Mouse (Mus musculus) CH12.LX (cell line): ENCODE measurements around the gene Faxc. TPM values are rescaled to one million over a fixed set of nuclear protein-coding genes. Genes with fewer than 3 reads are reported as not detected.

Experiments used
- DNase-seq: peaks from one replicate; pipeline ENCODE4 v3.0.0-alpha.2; 2013; ENCODE audit errors: extremely low read depth
- H3K27ac ChIP-seq: 2 replicates; pipeline ENCODE4 v1.5.1; 2012; ENCODE audit warnings: low read depth, mild to moderate bottlenecking, control low read depth, moderate library complexity; ENCODE audit not compliant: insufficient read depth
- H3K27me3 ChIP-seq: replicated peaks from 2 replicates; pipeline ENCODE3; 2012; ENCODE audit warnings: inconsistent platforms
- H3K36me3 ChIP-seq, 2 experiments: replicated peaks in 1 of 2; 2 replicates each; pipeline versions ENCODE3 to v1.6.1; 2012; ENCODE audit warnings: inconsistent platforms in 1 of 2, low read length in 1 of 2, mild to moderate bottlenecking in 1 of 2, mixed read lengths in 1 of 2, moderate library complexity in 1 of 2; ENCODE audit not compliant: control insufficient read depth in 1 of 2, insufficient read depth in 1 of 2
- H3K4me1 ChIP-seq, 2 experiments: 2 replicates each; pipeline ENCODE4 v1.6.1; 2012; ENCODE audit warnings: inconsistent platforms in 1 of 2, moderate library complexity in 1 of 2; ENCODE audit not compliant: insufficient read depth in 2 of 2, control insufficient read depth in 1 of 2
- H3K4me2 ChIP-seq: 2 replicates; pipeline ENCODE4 v1.6.1; 2012; ENCODE audit warnings: low read depth, mild to moderate bottlenecking, control low read depth; ENCODE audit not compliant: poor library complexity, insufficient read depth, severe bottlenecking
- H3K4me3 ChIP-seq, 3 experiments: fragments of 150-350 bp in 1 of 3; sonication (generic) in 1 of 3; replicated peaks in 1 of 3; 2 replicates each; pipeline versions ENCODE3 to v1.5.1; 2011 to 2012; ENCODE audit warnings: low read depth in 2 of 3, low read length in 2 of 3, mild to moderate bottlenecking in 2 of 3, moderate library complexity in 2 of 3, control low read depth in 1 of 3, improper control_type of control experiment in 1 of 3, inconsistent platforms in 1 of 3, mixed read lengths in 1 of 3; ENCODE audit not compliant: poor library complexity in 1 of 3
- H3K79me2 ChIP-seq: replicated peaks from 2 replicates; pipeline ENCODE4 v1.6.1; 2012; ENCODE audit warnings: mild to moderate bottlenecking, moderate library complexity; ENCODE audit not compliant: control insufficient read depth, poor library complexity, insufficient read depth, severe bottlenecking; ENCODE audit errors: extremely low read depth
- H3K9ac ChIP-seq: 2 replicates; pipeline ENCODE4 v1.6.1; 2012; ENCODE audit warnings: low read depth, mild to moderate bottlenecking, control low read depth, moderate library complexity; ENCODE audit not compliant: insufficient read depth
- H3K9me3 ChIP-seq: replicated peaks from 2 replicates; pipeline ENCODE3; 2012; ENCODE audit warnings: low read length, inconsistent platforms, mixed read lengths
- BHLHE40 ChIP-seq: IDR thresholded peaks from 2 replicates; pipeline ENCODE4 v1.6.1; 2011; ENCODE audit warnings: mild to moderate bottlenecking, low read depth, low read length, improper control_type of control experiment
- CHD2 ChIP-seq: IDR thresholded peaks from 2 replicates; pipeline ENCODE4 v1.6.1; 2011; ENCODE audit warnings: low read length, improper control_type of control experiment
- ELF1 ChIP-seq: IDR thresholded peaks from 2 replicates; pipeline ENCODE4 v1.6.1; 2014; ENCODE audit warnings: low read depth, mild to moderate bottlenecking, inconsistent platforms, low read length, improper control_type of control experiment
- ETS1 ChIP-seq: conservative IDR thresholded peaks from 2 replicates; pipeline ENCODE4 v1.6.1; 2012; ENCODE audit warnings: low read depth, mild to moderate bottlenecking, inconsistent platforms, low read length, improper control_type of control experiment, moderate library complexity
- GABPA ChIP-seq: IDR thresholded peaks from 2 replicates; pipeline ENCODE4 v1.6.1; 2012; ENCODE audit warnings: low read depth, low read length, improper control_type of control experiment, inconsistent platforms; ENCODE audit not compliant: insufficient replicate concordance
- KAT2A ChIP-seq: IDR thresholded peaks from 2 replicates; pipeline ENCODE4 v1.6.1; 2012; ENCODE audit warnings: low read length, improper control_type of control experiment, inconsistent platforms; ENCODE audit not compliant: insufficient replicate concordance
- MAX ChIP-seq: IDR thresholded peaks from 2 replicates; pipeline ENCODE4 v1.6.1; 2011; ENCODE audit warnings: low read length, improper control_type of control experiment
- MAZ ChIP-seq: IDR thresholded peaks from 2 replicates; pipeline ENCODE4 v1.6.1; 2012; ENCODE audit warnings: low read depth, mild to moderate bottlenecking, inconsistent platforms, low read length, improper control_type of control experiment, moderate library complexity
- MEF2A ChIP-seq: IDR thresholded peaks from 2 replicates; pipeline ENCODE4 v1.6.1; 2014; ENCODE audit warnings: low read depth, mild to moderate bottlenecking, inconsistent platforms, low read length, improper control_type of control experiment, borderline replicate concordance
- MXI1 ChIP-seq: IDR thresholded peaks from 2 replicates; pipeline ENCODE4 v1.6.1; 2011; ENCODE audit warnings: mild to moderate bottlenecking, low read depth, low read length, improper control_type of control experiment
- MYC ChIP-seq: IDR thresholded peaks from 2 replicates; pipeline ENCODE4 v1.6.1; 2011; ENCODE audit warnings: low read depth, mild to moderate bottlenecking, improper control_type of control experiment, low read length
- NELFE ChIP-seq: IDR thresholded peaks from 2 replicates; pipeline ENCODE4 v1.6.1; 2011; ENCODE audit warnings: low read depth, low read length, improper control_type of control experiment
- NRF1 ChIP-seq: IDR thresholded peaks from 2 replicates; pipeline ENCODE4 v1.6.1; 2014; ENCODE audit warnings: low read depth, mild to moderate bottlenecking, inconsistent platforms, low read length, improper control_type of control experiment, moderate library complexity
- PAX5 ChIP-seq: IDR thresholded peaks from 2 replicates; pipeline ENCODE4 v1.6.1; 2012; ENCODE audit warnings: low read length, inconsistent platforms, mixed read lengths
- RAD21 ChIP-seq: IDR thresholded peaks from 2 replicates; pipeline ENCODE4 v1.6.1; 2011; ENCODE audit warnings: low read depth, mild to moderate bottlenecking, low read length, improper control_type of control experiment, moderate library complexity
- RCOR1 ChIP-seq: conservative IDR thresholded peaks from 2 replicates; pipeline ENCODE4 v1.6.1; 2012; ENCODE audit warnings: low read depth, mild to moderate bottlenecking, inconsistent platforms, low read length, improper control_type of control experiment
- SIN3A ChIP-seq: IDR thresholded peaks from 2 replicates; pipeline ENCODE4 v1.6.1; 2012; ENCODE audit warnings: low read length, improper control_type of control experiment, inconsistent platforms
- SMC3 ChIP-seq: IDR thresholded peaks from 2 replicates; pipeline ENCODE4 v1.6.1; 2011; ENCODE audit warnings: low read depth, low read length, improper control_type of control experiment
- TCF12 ChIP-seq: IDR thresholded peaks from 2 replicates; pipeline ENCODE4 v1.6.1; 2014; ENCODE audit warnings: low read depth, mild to moderate bottlenecking, inconsistent platforms, low read length, improper control_type of control experiment
- UBTF ChIP-seq: IDR thresholded peaks from 2 replicates; pipeline ENCODE4 v1.6.1; 2012; ENCODE audit warnings: low read depth, mild to moderate bottlenecking, inconsistent platforms, low read length, improper control_type of control experiment, moderate library complexity
- USF2 ChIP-seq: conservative IDR thresholded peaks from 2 replicates; pipeline ENCODE4 v1.6.1; 2011; ENCODE audit warnings: low read depth, low read length, improper control_type of control experiment
- ZC3H11A ChIP-seq: IDR thresholded peaks from 2 replicates; pipeline ENCODE4 v1.6.1; 2012; ENCODE audit warnings: low read depth, mild to moderate bottlenecking, inconsistent platforms, low read length, improper control_type of control experiment
- ZKSCAN1 ChIP-seq: IDR thresholded peaks from 2 replicates; pipeline ENCODE4 v1.6.1; 2012; ENCODE audit warnings: low read depth, inconsistent platforms, low read length, improper control_type of control experiment, borderline replicate concordance
- ZMIZ1 ChIP-seq: IDR thresholded peaks from 2 replicates; pipeline ENCODE4 v1.6.1; 2012; ENCODE audit warnings: low read depth, mild to moderate bottlenecking, inconsistent platforms, low read length, improper control_type of control experiment
- dilution Hi-C: fragments of 300-500 bp; cut with MboI; formaldehyde crosslinking; loops from 2 replicates; pipeline ENCODE4 v1.14.3; 2020; ENCODE audit warnings: low sequenced_read_pairs; ENCODE audit not compliant: extremely low pct_unique_long_range_greater_than_20kb, extremely low pct_ligation_motif_present
- in situ Hi-C: fragments of 300-500 bp; cut with MboI; formaldehyde crosslinking; loops from 3 replicates; pipeline ENCODE4 v1.14.3; 2019; ENCODE audit warnings: low sequenced_read_pairs, low pct_ligation_motif_present, low pct_unique_long_range_greater_than_20kb, mixed read lengths
- polyA plus RNA-seq: library from polyadenylated mRNA; unstranded; fragments of >175 nt; gene quantifications from 2 replicates; pipeline ENCODE4 v1.2.1, GENCODE M21; 2012; ENCODE audit warnings: low read depth; ENCODE audit not compliant: insufficient read length
- total RNA-seq, 2 experiments: library from RNA; depleted of rRNA; stranded (reverse); fragments of 300-350 nt in 1 of 2; fragments of >200 nt in 1 of 2; gene quantifications; 2 replicates each; pipeline ENCODE4 v1.2.3; 2012 to 2014

The Faxc gene
- total and polyA plus RNA-seq, 3 experiments: 0.16 to 1.7 (median 0.37) TPM

DNA sequence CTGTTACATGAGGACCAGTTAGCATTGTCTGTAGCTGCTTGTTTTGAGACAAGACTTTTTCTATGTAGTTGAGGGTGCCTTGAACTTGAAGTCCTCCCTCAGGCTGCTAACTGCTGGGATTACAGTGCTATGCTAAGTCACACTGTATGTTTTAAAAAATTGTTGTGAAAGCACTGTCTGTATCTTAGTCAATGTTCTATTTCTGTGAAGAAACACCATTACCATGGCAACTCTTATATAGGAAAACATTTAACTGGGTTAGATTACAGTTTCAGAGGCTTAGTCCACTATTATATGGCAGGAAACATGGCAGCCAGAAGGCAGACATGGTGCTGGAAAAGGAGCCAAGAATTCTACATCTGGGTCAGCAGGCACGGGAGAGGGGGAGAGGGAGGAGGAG is 40.8 kb downstream of the Faxc start:
- dilution Hi-C loops (no loop called here), in situ Hi-C loops (no loop called here)
- no peak overlapping the region for H3K9ac ChIP-seq
- TF ChIP-seq ELF1 (no peak), NELFE (no peak), SMC3 (no peak), CHD2 (no peak), PAX5 (no peak), ETS1 (no peak), MXI1 (no peak), MEF2A (no peak), ZMIZ1 (no peak), ZKSCAN1 (no peak), ZC3H11A (no peak), SIN3A (no peak), MYC (no peak), MAZ (no peak)
- no peaks in the 10 kb centered on the region for H3K4me1 ChIP-seq
- H3K4me3 ChIP-seq: no peak overlapping the region
- H3K27me3 ChIP-seq: no peaks in the 10 kb centered on the region
- no peak overlapping the region for H3K27ac ChIP-seq
- H3K36me3 ChIP-seq: no peaks in the 10 kb centered on the region
- peaks cover 2% of the 10 kb centered on the region for H3K9me3 ChIP-seq
- H3K4me2 ChIP-seq: no peak overlapping the region
- H3K79me2 ChIP-seq: no peaks in the 10 kb centered on the region
- DNase-seq: no peak

DNA sequence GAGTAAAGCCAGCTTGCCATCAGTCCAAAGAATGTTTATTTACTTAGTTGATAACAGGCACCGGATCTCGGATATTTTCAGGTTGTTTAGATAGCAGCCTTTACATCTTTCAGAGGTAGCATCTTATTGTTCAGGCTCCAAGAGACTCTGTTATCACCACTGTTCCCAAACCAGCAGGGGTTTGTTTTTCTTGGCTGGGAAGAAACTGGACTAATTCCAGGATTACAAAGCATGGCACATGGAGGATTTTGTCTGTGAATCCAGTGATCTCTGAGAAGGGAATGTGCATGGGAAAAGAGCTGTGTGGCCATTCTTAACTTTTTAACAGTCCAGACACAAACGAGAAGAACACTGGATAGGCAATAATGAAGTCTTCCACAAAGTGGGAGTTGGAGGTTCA is 43.0 kb downstream of the Faxc start:
- in situ Hi-C loops: no loop called here
- no peak overlapping the region for H3K4me3 ChIP-seq
- no peak for TF ChIP-seq MXI1
- TF ChIP-seq, all 38 proteins: peak for 0
- Histone ChIP-seq H3K79me2 (no peaks in the 10 kb centered on the region), H3K9me3 (peaks cover 2% of the 10 kb centered on the region), H3K4me1 (no peaks in the 10 kb centered on the region), H3K36me3 (no peaks in the 10 kb centered on the region), H3K9ac (no peak overlapping the region), H3K27me3 (no peaks in the 10 kb centered on the region), H3K4me2 (no peak overlapping the region), H3K27ac (no peak overlapping the region)
- no peak for DNase-seq
- dilution Hi-C loops: no loop called here

DNA sequence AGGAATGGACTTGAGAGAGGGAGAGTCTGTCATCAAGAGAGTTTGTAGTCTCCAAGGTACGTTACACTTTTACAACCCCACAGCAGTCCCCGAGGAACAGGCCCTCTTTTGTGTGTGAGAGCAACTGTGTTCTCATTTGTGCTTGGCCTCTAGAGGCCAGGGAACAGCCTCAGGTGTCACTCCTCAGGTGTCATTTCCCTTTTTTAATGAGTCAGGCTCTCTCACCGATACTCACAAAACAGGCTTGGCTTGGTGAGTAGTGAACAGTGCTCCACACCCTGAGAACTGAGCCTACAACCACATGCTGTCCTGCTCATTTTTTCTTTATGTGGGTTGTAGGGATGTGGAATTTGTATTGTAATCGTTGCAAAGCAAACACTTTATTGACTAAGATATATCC is 49.3 kb downstream of the Faxc start:
- in situ Hi-C loops (no loop called here), dilution Hi-C loops (no loop called here)
- H3K9me3 ChIP-seq: no peaks in the 10 kb centered on the region

More for the DNA sequence above, 49.3 kb downstream of the Faxc start:
- Histone ChIP-seq H3K9ac (no peak overlapping the region), H3K27me3 (no peaks in the 10 kb centered on the region), H3K36me3 (no peaks in the 10 kb centered on the region), H3K4me2 (no peak overlapping the region), H3K27ac (no peak overlapping the region), H3K4me3 (no peak overlapping the region), H3K4me1 (peaks cover 4 to 7% of the 10 kb centered on the region in 2 experiments; a peak in 3 of 4 replicates), H3K79me2 (no peaks in the 10 kb centered on the region)
- no peak for DNase-seq
- TF ChIP-seq UBTF (no peak), NELFE (no peak), USF2 (no peak), RAD21 (no peak), BHLHE40 (no peak), NRF1 (no peak), MYC (no peak), PAX5 (no peak), GABPA (no peak), KAT2A (no peak), TCF12 (no peak), RCOR1 (no peak), MAX (no peak), ZC3H11A (no peak)
